Mouse (Mus musculus): ENCODE measurements around the gene Afm. TPM values are rescaled to one million over a fixed set of nuclear protein-coding genes. Genes with fewer than 3 reads are reported as not detected.

Gene Afm
- polyA plus RNA-seq, 1 experiment from 2014 or later = 0.09 TPM

Other genes starting within 250 kb of the Afm start
- 20.9 and 23.6 TPM in 2 replicates for gene Ankrd17, start 152.4 kb upstream of the Afm start, polyA plus RNA-seq (2016; fragmentation: Nextera tagmentation; extraction: Ambion mirVana)
- gene Gm9958, start 151.7 kb upstream of the Afm start, polyA plus RNA-seq (2016; fragmentation: Nextera tagmentation; extraction: Ambion mirVana) = 3.8 and 4.2 TPM in 2 replicates
- gene Alb, start 58.0 kb upstream of the Afm start, polyA plus RNA-seq (2016; fragmentation: Nextera tagmentation; extraction: Ambion mirVana) = 2.3 and 11.3 TPM in 2 replicates
- 23.2 and 125 TPM in 2 replicates for gene Afp, start 28.2 kb upstream of the Afm start, polyA plus RNA-seq (2016; fragmentation: Nextera tagmentation; extraction: Ambion mirVana)
- not detected in 2 replicates for gene 5830473C10Rik, start 42.2 kb downstream of the Afm start, polyA plus RNA-seq (2016; fragmentation: Nextera tagmentation; extraction: Ambion mirVana)
- 0.35 and 0.52 TPM in 2 replicates for gene Rassf6, start 121.7 kb downstream of the Afm start, polyA plus RNA-seq (2016; fragmentation: Nextera tagmentation; extraction: Ambion mirVana)
- not detected in 2 replicates for gene Cxcl5, start 240.4 kb downstream of the Afm start, polyA plus RNA-seq (2016; fragmentation: Nextera tagmentation; extraction: Ambion mirVana)
- gene Ppbp, start 249.6 kb downstream of the Afm start, polyA plus RNA-seq (2016; fragmentation: Nextera tagmentation; extraction: Ambion mirVana) = 13.4 and 20.7 TPM in 2 replicates

Measured in heart, embryonic 12.5 days (tissue).